Mouse (Mus musculus) limb, embryonic 15.5 days (tissue): ENCODE measurements around the gene Vps39. TPM values are rescaled to one million over a fixed set of nuclear protein-coding genes. Genes with fewer than 3 reads are reported as not detected.

Experiments
- ATAC-seq: fragments of 200-750 bp; cut with Nextera tagmentation; 2 replicates; pipeline ENCODE4 v1.8.0; 2017; ENCODE audit warnings: low read depth, moderate TSS enrichment; ENCODE audit not compliant: insufficient number of reproducible peaks, low FRiP score, low TSS enrichment
- H3K27ac ChIP-seq: fragments of 300-500 bp; sonication (generic); 2 replicates; pipeline ENCODE4 v1.5.1; 2015; ENCODE audit warnings: moderate library complexity, mild to moderate bottlenecking, inconsistent platforms
- H3K27me3 ChIP-seq: fragments of 300-500 bp; sonication (generic); 2 replicates; pipeline ENCODE4 v1.6.1; 2015; ENCODE audit warnings: inconsistent platforms
- H3K36me3 ChIP-seq: fragments of 300-500 bp; sonication (generic); 2 replicates; pipeline ENCODE4 v1.6.1; 2015; ENCODE audit warnings: inconsistent platforms
- H3K4me1 ChIP-seq: fragments of 300-500 bp; sonication (generic); 2 replicates; pipeline ENCODE4 v1.6.1; 2015; ENCODE audit warnings: inconsistent platforms
- H3K4me2 ChIP-seq: fragments of 300-500 bp; sonication (generic); 2 replicates; pipeline ENCODE4 v1.6.1; 2015; ENCODE audit warnings: mild to moderate bottlenecking, inconsistent platforms
- H3K4me3 ChIP-seq: fragments of 300-500 bp; sonication (generic); 2 replicates; pipeline ENCODE4 v1.5.1; 2015; ENCODE audit warnings: mild to moderate bottlenecking, inconsistent platforms
- H3K9ac ChIP-seq: fragments of 300-500 bp; sonication (generic); 2 replicates; pipeline ENCODE4 v1.6.1; 2015; ENCODE audit warnings: inconsistent platforms
- H3K9me3 ChIP-seq: fragments of 300-500 bp; sonication (generic); 2 replicates; pipeline ENCODE4 v1.6.1; 2016; ENCODE audit warnings: inconsistent platforms
- WGBS: fragments of 180-500 bp; shearing (Covaris S2); methylation state at CpG from one replicate; pipeline ENCODE4 v1.1.7; 2015; 5-methylcytosine and 5-hydroxymethylcytosine counted together
- polyA plus RNA-seq: library from polyadenylated mRNA; unstranded; fragments of >200 nt; fragmentation: Nextera tagmentation; extraction: Ambion mirVana; gene quantifications from 2 replicates; pipeline ENCODE4 v1.2.1, GENCODE M21; 2015

The Vps39 gene
- 22.5 and 25.0 TPM in 2 replicates for polyA plus RNA-seq

DNA sequence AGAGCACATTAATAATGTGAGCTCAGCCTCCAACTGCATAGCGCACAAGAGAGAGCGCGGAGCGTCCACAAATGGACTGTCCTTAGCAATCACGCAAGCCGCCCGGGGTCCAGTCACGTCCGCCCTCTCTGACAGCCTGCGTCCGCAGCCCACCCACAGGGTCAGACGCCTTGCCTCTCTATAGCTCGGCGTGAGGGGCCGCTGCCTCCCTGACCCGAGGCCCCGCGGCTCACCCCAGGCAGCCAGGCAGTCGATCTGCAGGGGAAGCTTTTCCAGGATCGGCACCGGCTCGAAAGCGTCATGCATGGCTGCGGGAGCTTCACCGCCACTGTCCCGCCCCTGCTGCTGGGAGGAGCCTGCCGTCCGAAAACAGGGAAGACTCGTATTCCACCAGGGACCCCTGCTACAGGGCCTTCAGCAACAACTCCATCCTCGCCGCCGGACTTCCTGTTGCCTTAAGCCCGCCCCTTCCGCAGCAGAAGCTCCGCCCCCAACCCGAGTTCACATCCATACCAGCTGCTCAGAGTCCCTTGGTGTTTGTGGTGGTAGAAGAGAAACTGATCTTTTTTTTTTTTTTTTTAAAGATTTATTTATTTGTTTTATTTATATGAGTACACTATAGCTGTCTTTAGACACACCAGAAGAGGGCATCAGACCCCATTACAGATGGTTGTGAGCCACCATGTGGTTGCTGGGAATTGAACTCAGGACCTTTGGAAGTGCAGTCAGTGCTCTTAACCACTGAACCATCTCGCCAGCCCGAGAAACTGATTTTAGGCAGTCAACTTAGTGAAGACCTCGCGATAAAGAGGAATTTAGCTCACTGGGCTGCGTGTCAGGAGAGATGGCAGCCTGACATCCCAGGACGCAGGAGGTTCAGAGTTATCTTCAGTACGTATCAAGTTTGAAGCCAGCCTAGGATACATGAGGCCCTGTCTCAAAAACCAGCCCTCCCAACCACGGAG, at the start of gene Vps39:
Gene Vps39, minus strand, starts transcription at position 456 of the 965 bp plus-strand sequence.
- H3K4me3 ChIP-seq: peak within 1 kb of the TSS; percentile 93
- peaks cover 7% of the 10 kb centered on the region for H3K4me1 ChIP-seq
- peaks cover 46% of the 10 kb centered on the region for H3K36me3 ChIP-seq
- no peaks in the 10 kb centered on the region for H3K27me3 ChIP-seq
- peak within 1 kb of the TSS; percentile 76 for H3K27ac ChIP-seq
- H3K4me2 ChIP-seq: peak within 1 kb of the TSS; percentile 65
- 12% methylated on average over 44 of the region's 44 CpGs for WGBS
- no peaks in the 10 kb centered on the region for H3K9me3 ChIP-seq
- peak; percentile 91 for ATAC-seq
- H3K9ac ChIP-seq: peak within 1 kb of the TSS; percentile 85

DNA sequence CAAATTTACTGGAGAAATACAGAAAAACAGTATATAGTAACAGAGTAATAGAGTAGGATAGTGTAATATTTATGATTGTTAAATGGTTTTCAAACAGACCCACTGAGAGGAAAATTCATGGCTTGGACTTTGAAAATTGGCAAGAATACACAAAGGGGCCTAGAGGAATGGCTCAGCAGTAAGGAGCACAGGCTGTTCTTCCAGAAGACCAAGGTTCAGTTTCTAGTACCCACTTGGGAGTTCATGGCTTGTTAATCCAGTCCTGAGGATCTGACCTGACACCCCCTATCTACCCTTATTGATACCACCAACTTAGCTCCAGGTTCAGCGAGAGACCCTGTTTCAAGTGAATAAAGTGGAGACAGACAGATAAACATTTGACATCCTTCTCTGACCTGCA, 45.0 kb upstream of the Vps39 start:
- H3K36me3 ChIP-seq: peaks cover 32% of the 10 kb centered on the region
- peaks cover 4% of the 10 kb centered on the region; the same call in 1 of the 2 replicates for H3K4me1 ChIP-seq
- H3K27me3 ChIP-seq: no peaks in the 10 kb centered on the region
- no peak overlapping the region for H3K4me2 ChIP-seq
- H3K9ac ChIP-seq: no peak overlapping the region
- H3K27ac ChIP-seq: no peak overlapping the region
- H3K4me3 ChIP-seq: no peak overlapping the region
- no peak for ATAC-seq
- no peaks in the 10 kb centered on the region for H3K9me3 ChIP-seq
- WGBS: 97% methylated on average over 1 of the region's 1 CpGs

DNA sequence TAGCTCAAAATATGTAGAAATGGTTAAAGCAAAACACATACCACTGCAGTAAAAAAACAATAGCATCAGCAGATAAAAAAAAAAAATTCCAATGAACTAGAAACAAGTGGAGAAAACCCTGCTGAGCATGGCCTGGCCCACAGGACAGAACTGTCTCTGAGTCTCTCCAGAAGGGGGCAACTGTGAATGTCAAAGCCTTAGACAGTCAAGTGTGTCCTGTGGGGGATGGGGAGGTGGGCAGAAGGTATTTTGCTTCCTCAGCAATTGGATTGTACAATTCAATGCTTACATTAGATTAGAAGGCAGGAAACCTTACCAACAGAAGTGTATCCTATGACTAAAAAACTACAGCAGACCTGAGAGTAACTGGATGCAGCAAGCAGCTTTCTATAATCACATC, 39.5 kb upstream of the Vps39 start:
- H3K27ac ChIP-seq: no peak overlapping the region
- H3K36me3 ChIP-seq: peaks cover 64% of the 10 kb centered on the region

DNA sequence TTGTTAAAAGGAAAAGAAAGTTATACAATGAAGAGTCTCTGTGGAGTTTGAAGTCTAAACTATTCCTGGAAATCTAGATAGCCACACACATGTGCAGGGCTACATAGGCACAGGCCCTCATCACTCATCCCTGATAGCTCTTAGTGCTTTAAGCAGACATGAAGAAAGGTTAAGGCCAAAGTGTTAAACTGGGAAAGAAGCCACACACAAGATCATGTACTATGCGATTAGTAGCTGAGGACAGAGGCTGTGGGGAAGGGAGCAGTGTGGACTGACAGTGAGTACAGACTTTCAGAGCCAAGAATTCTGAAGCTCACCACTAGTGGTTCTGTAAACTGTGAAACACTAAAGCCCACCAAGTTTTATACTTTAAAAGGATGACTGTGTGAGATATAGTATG, 38.0 kb upstream of the Vps39 start:
- no peak overlapping the region for H3K27ac ChIP-seq
- no peaks in the 10 kb centered on the region for H3K4me1 ChIP-seq
- WGBS: 88% methylated on average over 1 of the region's 1 CpGs
- peaks cover 54% of the 10 kb centered on the region for H3K36me3 ChIP-seq
- H3K9ac ChIP-seq: no peak overlapping the region
- H3K4me3 ChIP-seq: no peak overlapping the region
- no peak overlapping the region for H3K4me2 ChIP-seq
- no peaks in the 10 kb centered on the region for H3K27me3 ChIP-seq
- no peaks in the 10 kb centered on the region for H3K9me3 ChIP-seq
- ATAC-seq: no peak

More for the DNA sequence above, 39.5 kb upstream of the Vps39 start:
- H3K9ac ChIP-seq: no peak overlapping the region
- no peak overlapping the region for H3K4me3 ChIP-seq
- ATAC-seq: no peak
- H3K4me1 ChIP-seq: no peaks in the 10 kb centered on the region
- no peak overlapping the region for H3K4me2 ChIP-seq
- no peaks in the 10 kb centered on the region for H3K9me3 ChIP-seq
- H3K27me3 ChIP-seq: no peaks in the 10 kb centered on the region

DNA sequence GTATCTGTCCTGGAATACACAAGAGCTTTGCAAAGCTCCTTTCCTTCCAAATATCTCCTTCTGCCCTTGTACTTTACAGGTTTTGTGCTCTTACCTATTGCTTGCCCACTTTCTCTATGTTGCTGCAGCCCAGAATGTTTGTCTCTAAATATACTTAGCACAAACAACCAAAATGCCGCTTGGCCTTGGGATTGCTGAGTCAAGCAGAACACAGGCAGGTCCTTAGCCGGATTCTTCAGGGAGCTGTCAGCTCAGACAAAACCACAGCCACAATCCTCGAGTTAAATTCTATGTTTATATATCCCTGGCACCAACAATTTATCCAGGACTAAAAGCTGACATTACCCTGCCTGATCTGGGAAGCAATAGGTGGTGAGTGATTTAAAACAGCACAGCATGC, 36.4 kb upstream of the Vps39 start:
- H3K27ac ChIP-seq: no peak overlapping the region
- 78% methylated on average over 3 of the region's 3 CpGs for WGBS
- no peak for ATAC-seq
- H3K9me3 ChIP-seq: no peaks in the 10 kb centered on the region
- no peak overlapping the region for H3K9ac ChIP-seq
- H3K36me3 ChIP-seq: peaks cover 52% of the 10 kb centered on the region
- no peaks in the 10 kb centered on the region for H3K4me1 ChIP-seq
- H3K4me3 ChIP-seq: no peak overlapping the region
- H3K27me3 ChIP-seq: no peaks in the 10 kb centered on the region
- H3K4me2 ChIP-seq: no peak overlapping the region

DNA sequence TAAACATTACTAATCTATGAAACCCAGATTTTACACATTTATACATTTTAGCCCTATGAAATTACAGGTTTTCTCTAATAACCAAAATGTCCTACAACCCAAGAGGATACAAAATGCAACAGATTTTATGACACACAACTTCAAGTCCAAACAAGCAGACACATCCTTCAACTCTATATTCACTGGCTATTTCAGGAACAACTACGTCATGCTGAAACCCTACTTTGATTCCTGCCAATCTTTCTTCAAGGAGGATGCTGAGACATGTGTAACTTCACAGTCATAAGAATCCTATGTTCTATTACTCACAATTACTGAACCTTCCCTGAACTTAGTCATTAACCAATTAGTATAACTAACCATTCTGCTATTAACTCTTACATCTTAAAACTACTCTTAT, 34.4 kb upstream of the Vps39 start:
- ATAC-seq: no peak
- H3K4me3 ChIP-seq: no peak overlapping the region
- 79% methylated on average over 1 of the region's 1 CpGs for WGBS

DNA sequence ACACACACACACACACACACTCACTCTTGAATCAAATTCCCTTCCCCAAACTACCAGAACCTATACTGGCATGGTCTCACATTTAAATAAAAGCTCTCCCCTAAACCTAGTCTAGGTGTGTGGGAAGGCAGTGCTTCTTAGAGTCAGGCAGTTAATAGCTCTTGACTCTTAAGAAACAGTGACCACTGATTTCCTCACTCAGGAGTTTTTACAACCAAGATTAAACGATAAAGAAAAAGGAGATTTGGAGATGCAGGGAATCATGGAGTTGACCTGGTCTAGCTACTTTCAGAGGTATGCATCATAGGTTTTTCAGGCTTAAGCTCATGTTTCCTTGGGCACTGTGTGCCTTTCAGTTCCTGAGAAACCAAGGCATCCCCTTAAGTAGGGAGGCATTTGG, 33.3 kb upstream of the Vps39 start:
- no peaks in the 10 kb centered on the region for H3K9me3 ChIP-seq
- H3K4me2 ChIP-seq: no peak overlapping the region
- no peaks in the 10 kb centered on the region for H3K4me1 ChIP-seq
- peaks cover 53% of the 10 kb centered on the region for H3K36me3 ChIP-seq
- no peak overlapping the region for H3K4me3 ChIP-seq
- H3K9ac ChIP-seq: no peak overlapping the region
- H3K27me3 ChIP-seq: no peaks in the 10 kb centered on the region
- 89% methylated on average over 1 of the region's 1 CpGs for WGBS
- no peak overlapping the region for H3K27ac ChIP-seq
- ATAC-seq: no peak

More for the DNA sequence above, 34.4 kb upstream of the Vps39 start:
- no peaks in the 10 kb centered on the region for H3K4me1 ChIP-seq
- peaks cover 48% of the 10 kb centered on the region for H3K36me3 ChIP-seq
- no peaks in the 10 kb centered on the region for H3K9me3 ChIP-seq
- no peaks in the 10 kb centered on the region for H3K27me3 ChIP-seq
- no peak overlapping the region for H3K4me2 ChIP-seq
- no peak overlapping the region for H3K27ac ChIP-seq
- H3K9ac ChIP-seq: no peak overlapping the region

DNA sequence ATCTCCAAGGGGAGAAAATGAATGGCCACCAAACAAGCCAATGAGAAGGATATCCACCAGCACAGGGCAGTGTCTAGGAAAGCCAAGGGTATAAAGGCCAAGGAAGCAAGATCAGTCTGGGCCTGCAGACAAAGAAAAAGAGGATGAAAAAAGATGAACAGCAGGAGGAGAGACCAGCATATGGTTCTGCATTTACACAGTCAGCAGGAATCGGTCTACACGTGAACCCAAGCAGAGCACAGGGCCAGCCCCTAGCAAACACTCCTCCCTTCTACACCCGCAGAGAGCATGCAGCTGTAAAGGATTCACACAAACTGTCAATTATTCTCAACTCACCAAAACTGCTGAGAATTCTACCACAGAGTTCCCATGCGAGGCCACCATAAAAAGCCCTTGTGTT, 20.9 kb upstream of the Vps39 start:
- Histone ChIP-seq H3K9ac (no peak overlapping the region), H3K4me2 (no peak overlapping the region), H3K4me1 (no peaks in the 10 kb centered on the region), H3K9me3 (no peaks in the 10 kb centered on the region), H3K27ac (no peak overlapping the region), H3K27me3 (no peaks in the 10 kb centered on the region), H3K36me3 (peaks cover 71% of the 10 kb centered on the region), H3K4me3 (no peak overlapping the region)
- ATAC-seq: no peak
- WGBS: 90% methylated on average over 4 of the region's 4 CpGs

DNA sequence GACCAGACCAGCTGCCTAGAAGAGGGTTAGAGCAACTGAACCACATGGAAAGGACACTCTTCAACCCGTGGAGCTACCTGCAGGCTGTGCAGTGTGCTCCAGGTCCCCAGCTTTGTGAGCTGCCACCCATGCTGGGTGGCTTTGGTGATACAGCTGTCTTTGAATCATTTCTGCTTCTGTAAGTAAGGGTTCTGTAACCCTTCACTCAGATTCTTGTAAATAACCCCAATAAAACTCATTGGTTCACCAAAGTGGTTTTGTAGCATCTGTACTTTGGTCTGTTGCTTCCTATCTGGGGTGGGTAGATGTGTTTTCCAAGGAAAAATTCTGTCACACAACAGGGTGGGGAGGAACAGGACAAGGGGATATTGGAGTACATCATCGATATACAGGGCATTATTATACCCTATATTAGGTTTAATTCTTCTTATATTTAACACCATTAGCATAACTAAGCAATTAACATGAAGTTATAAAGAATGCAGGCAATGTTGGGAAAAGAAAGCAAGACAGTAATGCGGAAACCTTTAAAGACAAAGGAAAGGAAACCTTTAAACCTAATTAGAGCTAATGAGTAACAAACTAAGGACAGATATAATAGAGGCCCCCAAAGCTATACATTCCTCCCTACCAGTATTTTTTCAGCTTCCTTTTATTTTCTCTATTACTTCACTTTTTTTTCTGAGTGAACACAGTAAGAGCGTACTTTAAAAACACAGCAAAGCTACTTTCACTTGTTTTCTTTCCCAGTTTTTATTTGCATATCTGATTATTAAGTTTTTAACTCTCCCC, 14.7 kb upstream of the Vps39 start:
- no peak overlapping the region for H3K4me3 ChIP-seq
- 92% methylated on average over 4 of the region's 4 CpGs for WGBS

DNA sequence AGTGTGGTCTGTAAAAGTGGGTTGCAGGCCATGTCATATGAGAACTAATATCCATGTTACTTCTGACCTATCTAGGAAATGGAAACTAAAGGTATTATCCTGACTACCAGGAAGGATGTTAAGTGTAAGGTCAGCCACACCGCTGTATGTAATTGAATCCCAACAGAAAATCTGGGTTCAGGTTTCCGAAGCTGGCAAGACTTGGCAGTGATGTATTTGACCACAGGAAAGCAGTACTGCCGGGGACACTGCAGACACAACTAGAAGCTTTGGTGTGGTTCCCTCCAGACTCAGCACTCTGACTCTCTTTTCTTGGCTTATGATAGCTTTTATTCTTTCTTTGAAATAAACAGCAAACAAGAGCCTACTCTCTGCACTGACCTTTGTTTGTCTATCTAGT, 13.6 kb upstream of the Vps39 start:
- Histone ChIP-seq H3K9me3 (no peaks in the 10 kb centered on the region), H3K4me1 (no peaks in the 10 kb centered on the region), H3K4me3 (no peak overlapping the region), H3K9ac (no peak overlapping the region), H3K27ac (no peak overlapping the region), H3K4me2 (no peak overlapping the region), H3K27me3 (no peaks in the 10 kb centered on the region), H3K36me3 (peaks cover 76% of the 10 kb centered on the region)
- ATAC-seq: no peak
- WGBS: 87% methylated on average over 3 of the region's 3 CpGs

More for the DNA sequence above, 14.7 kb upstream of the Vps39 start:
- Histone ChIP-seq H3K4me2 (no peak overlapping the region), H3K27me3 (no peaks in the 10 kb centered on the region), H3K27ac (no peak overlapping the region), H3K9me3 (no peaks in the 10 kb centered on the region), H3K36me3 (peaks cover 74% of the 10 kb centered on the region), H3K9ac (no peak overlapping the region), H3K4me1 (no peaks in the 10 kb centered on the region)
- ATAC-seq: no peak

DNA sequence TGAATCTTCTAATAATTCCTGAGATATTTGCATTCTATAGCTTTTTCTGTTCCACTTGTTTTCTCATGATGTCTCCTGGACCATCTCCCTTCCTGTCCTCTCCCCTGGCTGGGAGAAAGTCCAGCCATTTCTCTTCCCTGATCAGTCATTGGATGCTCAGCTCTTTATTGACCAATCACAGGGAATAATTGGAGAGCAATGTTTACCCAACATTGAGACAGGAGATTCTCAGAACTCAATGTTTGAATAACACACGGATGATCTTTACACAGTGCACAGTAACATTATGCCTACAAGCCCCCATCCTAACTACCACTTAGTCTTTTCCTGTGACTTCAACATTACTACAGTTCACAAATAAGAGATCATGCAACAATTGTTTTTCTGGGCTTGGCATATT, 7.5 kb upstream of the Vps39 start:
- Histone ChIP-seq H3K4me3 (no peak overlapping the region), H3K27me3 (no peaks in the 10 kb centered on the region), H3K9me3 (no peaks in the 10 kb centered on the region), H3K27ac (no peak overlapping the region), H3K4me2 (no peak overlapping the region), H3K9ac (no peak overlapping the region), H3K36me3 (peaks cover 68% of the 10 kb centered on the region), H3K4me1 (no peaks in the 10 kb centered on the region)
- WGBS: 92% methylated on average over 1 of the region's 1 CpGs
- no peak for ATAC-seq

DNA sequence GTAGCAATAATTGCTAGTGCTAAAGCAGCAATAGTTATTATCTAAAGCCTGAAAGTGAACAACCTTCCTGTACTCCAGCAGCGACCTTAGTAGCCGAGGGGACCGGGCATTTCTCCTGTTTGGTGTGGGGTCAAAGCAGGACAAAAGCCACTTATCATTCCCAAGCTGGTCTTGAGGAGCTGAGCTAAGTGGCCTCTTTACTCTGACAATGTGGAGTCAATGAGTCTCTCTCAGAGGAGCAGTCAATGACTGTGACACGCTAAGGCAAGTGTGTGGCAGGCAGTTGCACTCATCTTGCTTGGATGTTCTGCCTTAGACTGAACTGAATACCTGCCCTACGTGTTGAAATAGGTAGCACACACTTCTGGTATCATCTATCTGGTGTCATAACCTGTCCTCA, 1.6 kb downstream of the Vps39 start:
- Histone ChIP-seq H3K27ac (no peak overlapping the region), H3K4me2 (no peak overlapping the region), H3K27me3 (no peaks in the 10 kb centered on the region), H3K4me1 (peaks cover 7% of the 10 kb centered on the region), H3K4me3 (no peak overlapping the region), H3K36me3 (peaks cover 48% of the 10 kb centered on the region), H3K9ac (no peak overlapping the region), H3K9me3 (no peaks in the 10 kb centered on the region)
- 86% methylated on average over 5 of the region's 5 CpGs for WGBS
- no peak for ATAC-seq
